Mouse (Mus musculus) yolk sac, embryonic 10.5 days (tissue): ENCODE data around the gene Tsc2.
"Not testable (repeated sequence)": the region's sequence is repeated elsewhere in the genome, so short reads cannot be mapped to it uniquely, and the experiment has no call there.

Experiments
- DNase-seq: peaks from one replicate; pipeline ENCODE4 v3.0.0-alpha.2; 2017; ENCODE audit warnings: low spot score

Tsc2 gene

DNA sequence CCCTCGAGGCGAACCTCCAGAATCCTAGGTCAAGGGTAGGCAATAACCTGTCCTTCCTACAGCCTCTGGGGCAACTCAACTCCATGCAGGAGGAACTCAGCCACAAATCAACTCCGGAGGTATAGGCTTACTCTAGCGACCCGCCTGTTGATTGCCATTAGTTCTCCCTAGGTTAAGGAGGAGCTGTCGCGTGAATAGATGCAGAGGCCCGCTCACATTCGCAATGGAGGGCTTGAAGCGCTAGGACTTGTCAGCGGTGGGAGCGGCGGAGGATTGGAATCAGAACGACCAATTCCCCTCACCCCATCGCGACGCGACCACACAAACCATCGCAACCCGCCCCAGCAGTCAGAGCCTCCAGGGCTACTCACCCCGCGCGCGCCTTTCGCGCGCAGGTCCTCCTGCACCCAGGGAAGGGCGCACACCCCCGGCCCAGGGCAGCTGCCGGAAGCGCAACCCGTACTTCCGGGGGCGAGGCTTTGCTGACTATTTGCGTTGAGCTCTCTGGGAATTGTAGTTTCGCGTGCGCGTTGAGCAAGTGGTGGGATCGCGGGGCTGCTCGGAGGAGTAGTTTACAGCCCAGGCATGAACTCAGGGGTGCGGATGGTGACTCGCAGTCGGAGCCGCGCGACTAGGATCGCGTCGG lies at the start of gene Tsc2, which contains the start of gene Nthl1:
Gene Tsc2, minus strand, starts transcription at position 464 of the 646 bp plus-strand sequence.
Gene Nthl1, plus strand, starts transcription at position 514 of the 646 bp plus-strand sequence.
- peak; percentile 88 for DNase-seq

DNA sequence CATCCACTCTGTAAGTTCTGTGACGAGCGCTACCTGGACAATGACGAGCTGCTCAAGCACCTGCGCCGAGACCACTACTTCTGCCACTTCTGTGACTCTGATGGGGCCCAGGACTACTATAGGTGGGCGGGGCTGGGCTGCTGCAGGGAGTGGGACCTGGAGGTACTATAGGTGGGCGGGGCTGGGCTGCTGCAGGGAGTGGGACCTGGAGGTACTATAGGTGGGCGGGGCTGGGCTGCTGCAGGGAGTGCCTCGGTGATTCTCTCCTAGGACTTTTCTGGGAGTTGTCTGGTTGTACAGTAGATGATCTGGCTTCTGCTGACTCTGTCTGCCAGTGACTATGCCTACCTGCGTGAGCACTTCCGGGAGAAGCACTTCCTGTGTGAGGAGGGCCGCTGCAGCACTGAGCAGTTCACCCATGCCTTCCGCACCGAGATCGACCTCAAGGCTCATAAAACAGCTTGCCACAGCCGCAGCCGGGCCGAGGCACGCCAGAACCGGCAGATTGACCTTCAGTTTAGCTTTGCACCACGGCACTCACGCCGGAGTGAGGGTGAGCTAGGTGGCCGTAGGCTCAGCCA lies 45.2 kb upstream of the Tsc2 start:
- DNase-seq: no peak

DNA sequence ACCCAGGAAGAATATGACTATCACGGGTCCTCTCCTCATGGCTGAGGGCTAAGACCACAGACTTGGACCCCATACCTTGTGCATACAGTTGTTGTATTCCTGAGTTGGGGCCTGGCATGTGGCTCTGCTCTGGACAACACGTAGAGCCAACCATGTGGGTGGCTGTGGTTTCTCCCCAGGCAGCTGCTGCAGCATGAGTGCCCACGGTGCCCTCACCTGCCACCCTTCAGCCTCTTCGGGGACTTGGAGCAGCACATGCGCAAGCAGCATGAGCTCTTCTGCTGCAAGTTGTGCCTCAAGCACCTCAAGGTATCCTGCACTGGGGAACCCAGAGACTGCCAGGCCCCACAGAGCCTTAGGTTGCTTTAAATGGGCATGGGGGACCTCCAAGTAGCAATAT lies 44.4 kb upstream of the Tsc2 start:
- DNase-seq: no peak

DNA sequence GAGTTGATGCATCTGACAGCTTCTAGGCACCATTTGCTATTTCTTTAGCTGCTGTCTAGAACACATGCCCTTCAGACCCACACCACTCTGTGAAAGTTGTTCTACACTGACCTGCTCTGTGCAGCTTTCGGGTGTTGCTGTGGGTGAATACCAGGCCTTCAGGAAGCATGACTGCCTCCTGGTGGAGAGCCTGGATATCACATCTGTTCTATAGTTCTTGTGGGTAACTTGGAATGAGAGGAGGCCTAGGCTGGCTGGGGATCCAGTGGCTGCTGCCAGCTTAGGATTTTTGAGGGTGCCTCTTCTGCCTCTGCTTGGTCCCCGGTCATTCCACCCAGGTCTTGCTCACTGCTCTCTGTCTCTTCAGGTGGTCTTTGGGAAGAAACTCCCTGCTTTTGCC lies 43.8 kb upstream of the Tsc2 start:
- DNase-seq: no peak

DNA sequence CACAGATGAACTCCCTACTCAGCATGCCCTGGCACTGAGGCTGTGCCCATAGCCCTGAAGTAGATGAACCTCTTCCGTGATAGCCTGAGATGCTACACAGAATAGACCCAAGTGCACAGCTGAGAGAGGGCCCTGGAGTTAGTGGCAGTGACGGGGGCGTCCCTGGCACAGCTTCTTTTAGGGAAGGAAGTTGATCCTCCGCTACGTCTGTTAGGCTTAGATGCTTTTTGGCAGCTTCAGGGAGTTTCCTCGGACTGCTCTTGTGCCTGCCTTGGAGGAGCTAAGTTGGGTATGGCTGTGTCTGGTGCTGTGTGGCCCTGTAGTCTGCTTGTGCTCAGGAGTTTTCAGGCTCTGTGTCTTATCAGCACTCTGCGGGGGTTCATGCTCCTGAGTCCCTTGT lies 41.8 kb upstream of the Tsc2 start:
- no peak for DNase-seq

DNA sequence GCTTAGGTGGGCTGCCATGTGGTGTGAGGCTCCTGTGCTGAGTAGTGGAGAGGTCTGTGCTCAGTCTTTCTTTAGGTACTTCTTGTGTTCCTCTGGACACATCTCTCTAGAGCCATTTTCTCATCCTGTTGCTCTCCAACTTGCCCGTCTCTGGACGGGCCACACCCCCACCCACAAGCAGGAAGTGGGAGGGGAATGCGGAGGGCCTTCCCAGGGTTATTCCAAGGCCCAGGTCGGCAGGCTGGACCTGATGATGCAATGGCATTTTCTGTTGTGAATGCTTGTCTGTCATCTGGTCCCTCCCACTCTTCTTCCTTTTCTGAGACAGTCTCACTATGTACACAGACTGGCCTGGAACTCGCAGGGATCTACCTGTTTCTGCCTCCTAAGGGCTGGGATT lies 39.7 kb upstream of the Tsc2 start:
- DNase-seq: peak; percentile 85

DNA sequence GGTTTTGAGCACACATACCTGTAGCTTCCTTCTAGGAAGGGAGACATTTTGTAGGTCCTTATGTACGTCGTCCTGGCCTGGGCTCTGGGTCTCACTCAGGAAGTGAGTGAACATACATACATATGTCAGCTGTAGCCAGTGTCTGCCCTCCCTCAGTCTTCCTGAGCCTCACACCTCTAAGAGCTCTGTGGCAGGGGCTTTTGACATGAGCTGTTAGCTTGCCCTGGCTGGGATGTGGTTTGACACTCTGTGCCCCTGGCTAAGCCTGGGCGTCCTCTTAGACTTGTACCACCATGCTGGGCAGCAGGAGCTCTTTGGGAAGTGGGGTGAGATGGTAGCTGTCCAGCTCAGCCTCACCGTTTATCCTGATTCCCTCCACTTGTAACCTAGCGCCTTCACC lies 38.9 kb upstream of the Tsc2 start:
- no peak for DNase-seq

DNA sequence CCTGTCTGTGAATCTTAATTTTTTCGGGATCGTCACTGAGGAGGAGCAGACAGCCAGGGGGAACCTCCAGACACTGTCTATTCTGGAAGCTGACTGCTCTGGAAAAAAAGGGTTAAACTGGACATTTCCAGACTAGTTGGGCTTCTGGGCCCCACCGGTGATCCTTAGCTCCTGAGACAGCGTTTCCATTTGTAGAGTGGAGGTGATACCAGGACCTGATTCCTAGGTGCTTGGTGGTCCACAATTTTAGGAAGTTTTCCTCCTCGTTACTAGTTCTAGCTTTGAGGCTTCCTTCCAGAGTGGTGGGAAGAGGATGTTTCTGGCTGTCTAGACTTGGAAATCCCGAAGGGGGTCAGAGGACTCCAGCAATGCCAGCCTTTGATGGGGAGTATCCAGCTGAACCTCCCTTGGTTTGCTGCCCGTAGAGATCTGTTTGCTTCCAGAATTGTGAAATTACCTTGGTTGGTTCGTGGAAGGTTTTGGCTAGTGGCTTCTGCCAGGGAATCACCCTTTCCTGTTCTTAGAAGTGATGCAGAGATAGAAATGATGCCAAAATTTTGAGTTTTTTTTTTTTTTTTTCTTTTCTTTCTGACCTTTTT lies 37.9 kb upstream of the Tsc2 start:
- DNase-seq: no peak

DNA sequence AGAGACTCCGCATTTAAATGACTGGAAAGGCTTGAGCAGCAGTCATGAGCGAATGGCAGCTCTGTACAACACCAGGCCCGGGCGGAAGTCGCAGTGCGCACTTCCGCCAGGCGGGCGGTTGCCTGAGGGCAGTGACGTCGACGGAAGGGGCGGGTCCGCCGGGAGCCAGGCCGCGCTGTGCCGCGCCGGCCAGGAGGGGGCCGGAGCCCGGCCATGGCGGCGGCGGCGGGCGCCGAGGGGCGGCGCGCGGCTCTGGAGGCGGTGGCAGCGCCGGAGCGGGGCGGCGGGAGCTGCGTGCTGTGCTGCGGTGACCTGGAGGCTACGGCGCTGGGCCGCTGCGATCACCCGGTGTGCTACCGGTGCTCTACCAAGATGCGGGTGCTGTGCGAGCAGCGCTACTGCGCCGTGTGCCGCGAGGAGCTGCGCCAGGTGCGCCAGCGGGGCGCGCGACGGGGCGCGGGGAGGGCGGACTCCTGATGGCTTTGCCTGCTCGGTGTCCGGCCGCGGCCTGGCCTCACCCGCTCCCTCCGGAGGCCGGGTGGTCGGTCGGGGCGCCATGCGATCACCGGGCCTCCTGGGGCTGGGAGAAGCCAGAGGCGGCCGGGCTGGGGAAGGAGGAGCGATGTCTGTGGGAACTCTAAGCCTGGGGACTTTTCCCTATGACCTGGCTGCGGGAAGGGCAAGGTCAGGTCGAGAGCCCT lies 37.3 kb upstream of the Tsc2 start, which contains the start of gene Zfp598:
Gene Zfp598, plus strand, starts transcription at position 143 of the 701 bp plus-strand sequence.
- peak; percentile 90 for DNase-seq

DNA sequence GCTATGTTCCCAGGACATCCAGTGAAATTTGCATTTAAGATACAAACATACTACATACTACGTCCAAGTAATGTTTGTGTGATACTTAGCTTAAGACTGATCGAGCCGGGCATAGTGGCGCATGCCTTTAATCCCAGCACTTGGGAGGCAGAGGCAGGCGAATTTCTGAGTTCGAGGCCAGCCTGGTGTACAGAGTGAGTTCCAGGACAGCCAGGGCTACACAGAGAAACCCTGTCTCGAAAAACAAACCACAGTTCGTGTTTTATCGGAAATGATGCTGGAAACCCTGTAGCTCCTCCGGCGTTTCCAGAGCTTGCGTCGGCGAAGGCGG lies 36.7 kb upstream of the Tsc2 start:
- DNase-seq: not testable (repeated sequence)

DNA sequence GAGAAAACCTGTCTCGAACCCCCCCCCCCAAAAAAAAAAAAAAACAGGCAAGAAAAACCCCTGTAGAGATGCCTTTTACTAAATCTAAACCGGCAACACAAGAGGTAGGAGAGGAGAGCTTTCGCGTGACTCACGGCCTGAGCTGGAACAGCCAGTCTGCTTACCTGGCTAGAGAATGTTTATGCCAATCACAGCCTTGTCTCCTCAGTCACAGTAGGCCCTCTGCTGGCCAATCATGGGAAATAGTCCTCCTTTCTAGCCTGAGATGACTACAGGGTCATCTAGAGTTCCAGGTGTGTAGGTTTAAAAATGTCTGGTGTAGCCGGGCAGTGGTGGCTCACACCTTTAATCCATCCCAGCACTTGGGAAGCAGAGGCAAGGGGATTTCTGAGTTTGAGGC lies 35.0 kb upstream of the Tsc2 start:
- DNase-seq: peak; percentile 55

DNA sequence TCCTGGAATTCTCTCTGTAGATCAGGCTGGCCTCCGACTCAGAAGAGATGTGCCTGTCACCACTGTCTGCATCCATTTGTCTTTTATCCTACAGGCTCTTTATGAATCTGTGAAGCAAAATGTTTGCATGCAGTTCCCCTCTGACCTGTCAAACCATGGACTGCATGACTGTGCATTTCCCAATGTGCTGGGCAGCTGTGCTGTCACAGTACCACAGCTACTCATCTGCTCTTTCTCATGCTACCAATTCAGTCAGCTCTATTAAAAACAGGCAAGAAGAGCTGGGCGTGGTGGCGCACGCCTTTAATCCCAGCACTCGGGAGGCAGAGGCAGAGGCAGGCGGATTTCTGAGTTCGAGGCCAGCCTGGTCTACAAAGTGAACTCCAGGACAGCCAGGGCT lies 34.6 kb upstream of the Tsc2 start:
- DNase-seq: not testable (repeated sequence)

DNA sequence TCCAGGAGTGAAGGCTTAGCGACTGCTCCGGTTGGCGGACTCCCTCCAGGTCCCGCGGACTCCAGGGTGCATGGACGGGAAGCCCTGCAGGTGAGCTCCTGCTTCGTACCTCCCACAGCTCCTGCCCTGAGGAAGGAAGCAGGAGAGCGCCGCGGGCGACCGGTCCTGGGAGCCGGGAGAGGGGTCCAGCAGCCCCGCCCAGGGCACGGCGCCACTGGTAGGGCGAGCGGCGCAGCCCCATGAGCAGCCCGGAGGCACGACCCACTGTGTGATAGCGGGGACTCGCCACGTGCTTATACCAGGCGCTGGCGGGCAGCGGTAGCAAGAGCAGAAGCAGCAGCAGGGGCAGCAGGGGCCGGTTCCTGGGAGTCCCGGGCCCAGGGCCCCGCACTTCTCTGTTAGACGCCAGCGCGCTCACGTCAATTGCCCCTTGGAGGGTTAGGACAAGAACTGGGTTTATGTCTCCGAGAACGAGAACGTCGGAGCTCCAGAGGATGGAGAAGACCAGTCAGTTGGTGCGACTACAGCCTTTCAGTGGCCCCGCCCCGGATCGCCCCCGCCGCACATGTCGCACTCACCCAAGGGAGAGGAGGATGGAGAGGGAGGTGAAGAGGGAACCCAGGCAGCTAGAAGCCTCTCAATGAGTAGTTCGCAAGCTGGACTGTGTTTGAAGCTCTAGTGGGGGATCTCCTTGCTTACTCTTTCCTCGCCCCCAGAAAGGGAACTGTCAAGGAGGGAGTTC lies 25.8 kb upstream of the Tsc2 start, which contains the start of gene Npw:
Gene Npw, minus strand, starts transcription at position 441 of the 742 bp plus-strand sequence.
- no peak for DNase-seq

DNA sequence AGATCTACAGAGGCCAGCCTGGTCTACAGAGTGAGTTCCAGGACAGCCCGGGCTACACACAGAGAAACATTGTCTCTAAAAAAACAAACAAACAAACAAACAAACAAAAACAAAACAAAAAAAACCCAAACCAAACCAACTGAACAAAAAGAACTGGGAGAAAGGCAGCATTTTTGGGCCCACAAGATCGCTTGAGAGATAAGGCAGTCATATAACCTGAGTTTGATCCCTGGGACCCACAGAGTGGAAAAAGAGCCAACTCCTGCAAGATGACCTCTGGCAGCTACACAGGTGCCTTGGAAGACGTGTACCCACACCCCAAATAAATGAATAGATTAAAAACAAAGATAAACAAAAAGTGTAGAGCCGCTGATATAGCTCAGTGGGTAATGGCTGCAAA lies 22.5 kb upstream of the Tsc2 start:
- DNase-seq: no peak

DNA sequence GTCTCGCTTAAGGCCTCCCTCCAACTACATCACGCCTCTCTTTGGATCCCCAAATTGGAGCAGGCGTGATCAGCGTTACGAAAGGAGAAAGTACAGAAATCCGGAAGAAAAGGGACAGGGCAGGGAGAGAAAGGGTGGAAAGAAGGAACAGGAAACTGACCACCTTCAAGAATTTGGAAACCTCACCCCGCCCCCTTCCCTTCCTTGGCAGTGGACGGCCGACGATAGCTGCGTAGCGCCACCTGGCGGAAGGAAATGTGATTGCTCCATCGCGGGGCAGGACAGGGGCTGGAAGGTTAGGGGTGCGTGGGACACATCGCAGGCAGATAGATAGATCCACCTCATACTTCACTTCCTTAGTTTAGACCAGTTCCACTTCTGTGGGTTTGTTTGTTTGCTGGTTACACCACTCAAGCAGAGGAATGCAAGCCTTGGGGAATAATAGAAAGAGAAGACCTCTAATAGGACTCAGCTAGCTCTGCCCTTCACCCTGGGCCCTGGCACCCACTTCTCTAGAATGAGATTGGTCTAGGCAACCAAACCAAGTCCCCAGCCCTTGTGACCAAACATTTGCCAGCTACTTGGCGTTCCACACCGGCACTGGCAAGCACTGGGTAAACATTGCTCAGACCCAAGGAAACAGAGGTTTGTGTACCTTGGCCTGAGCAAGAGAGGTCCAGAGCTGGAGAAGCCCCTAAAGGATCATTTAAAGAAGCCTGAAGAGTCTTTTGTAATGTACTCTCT lies 21.7 kb upstream of the Tsc2 start:
- peak; percentile 75 for DNase-seq

DNA sequence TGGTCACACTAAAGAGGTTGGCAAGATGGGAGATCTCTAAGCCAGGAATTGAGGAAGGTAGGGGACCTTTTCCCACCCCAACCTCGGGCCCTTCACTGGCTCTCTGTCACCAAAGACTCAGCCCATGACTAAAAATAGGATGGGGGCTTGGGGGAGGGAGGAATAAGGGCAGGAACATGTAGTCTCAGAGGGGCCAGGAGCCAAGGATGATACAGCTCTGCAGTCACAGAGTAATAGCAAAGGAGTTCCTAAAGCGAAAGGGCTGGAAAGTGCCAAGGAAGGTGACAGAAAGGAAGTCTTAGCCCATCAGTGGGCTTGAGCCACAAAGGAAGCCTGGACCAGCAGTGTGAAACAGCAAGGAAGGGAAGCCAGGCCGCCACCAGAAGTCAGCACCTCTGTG lies 19.4 kb upstream of the Tsc2 start:
- DNase-seq: no peak

DNA sequence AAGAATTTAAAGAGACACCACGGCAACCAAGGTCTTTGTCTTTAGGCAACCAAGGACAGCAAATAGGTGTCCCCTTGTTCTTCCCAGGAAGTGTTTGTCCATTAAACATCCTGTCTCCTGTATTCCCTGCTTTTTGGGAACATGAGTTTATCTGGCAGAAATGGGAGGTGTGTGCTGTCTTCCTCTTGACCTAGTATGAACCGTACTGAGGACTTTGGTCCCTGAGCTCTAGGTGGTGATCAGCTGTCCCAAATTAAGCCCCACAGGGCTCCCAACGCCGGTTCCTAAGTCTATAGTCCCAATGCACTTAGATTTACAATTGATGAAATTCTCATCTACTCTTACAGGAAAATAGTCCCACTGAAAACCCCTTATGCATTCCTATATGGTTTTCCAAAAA lies 18.3 kb upstream of the Tsc2 start:
- no peak for DNase-seq

DNA sequence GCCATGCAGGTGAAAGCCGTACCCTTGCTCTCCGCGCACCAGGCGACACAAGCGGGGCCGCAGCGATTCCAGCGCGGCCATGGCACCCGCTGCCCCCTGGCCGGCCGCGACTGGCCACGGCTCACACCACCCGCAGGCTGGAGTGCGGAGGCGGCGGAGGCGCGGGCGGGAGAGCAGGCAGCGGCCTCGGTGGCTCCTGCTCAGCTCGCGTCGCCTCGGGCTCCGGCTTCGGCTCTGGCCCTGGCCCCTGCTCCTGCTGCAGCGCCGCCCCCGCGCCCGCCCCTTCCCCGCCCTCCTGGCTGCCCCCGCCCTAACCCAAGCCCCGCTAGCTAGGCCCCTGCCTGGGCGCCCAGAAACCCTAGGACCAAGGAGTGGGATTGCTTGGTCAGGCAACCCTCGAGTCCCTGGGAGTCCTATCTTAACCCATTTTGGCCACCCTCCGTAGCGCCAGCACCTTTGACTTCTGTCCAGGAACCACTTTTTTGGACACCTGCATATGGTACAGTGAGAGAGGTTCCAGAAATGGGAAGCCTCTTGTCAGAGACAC lies 17.7 kb upstream of the Tsc2 start, which contains the start of gene Slc9a3r2:
Gene Slc9a3r2, minus strand, starts transcription at position 258 of the 547 bp plus-strand sequence.
- DNase-seq: peak; percentile 83

DNA sequence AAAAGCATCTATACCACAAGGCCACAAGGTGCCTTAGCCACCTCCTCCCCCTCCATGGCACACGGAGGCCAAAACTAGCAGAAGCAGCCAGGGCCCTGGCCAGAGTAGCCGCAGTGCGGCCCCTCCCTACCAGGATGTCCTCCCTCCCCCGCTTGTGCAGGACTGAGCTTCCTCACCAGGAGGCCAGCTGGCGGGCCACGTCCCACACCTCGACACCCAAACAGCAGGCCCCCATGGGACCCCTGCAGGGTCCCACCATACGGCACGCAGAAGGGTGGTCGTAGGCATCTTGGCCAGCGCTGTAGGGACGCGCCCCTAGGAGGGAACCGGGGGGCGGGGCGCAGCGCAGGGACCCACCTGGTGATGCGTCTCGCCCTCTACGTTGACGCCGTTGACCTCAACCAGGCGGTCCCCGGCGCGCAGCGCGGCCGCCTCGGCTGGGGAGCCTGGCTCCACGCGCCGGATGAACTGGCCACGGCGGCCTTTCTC lies 17.2 kb upstream of the Tsc2 start:
- peak; percentile 47 for DNase-seq

DNA sequence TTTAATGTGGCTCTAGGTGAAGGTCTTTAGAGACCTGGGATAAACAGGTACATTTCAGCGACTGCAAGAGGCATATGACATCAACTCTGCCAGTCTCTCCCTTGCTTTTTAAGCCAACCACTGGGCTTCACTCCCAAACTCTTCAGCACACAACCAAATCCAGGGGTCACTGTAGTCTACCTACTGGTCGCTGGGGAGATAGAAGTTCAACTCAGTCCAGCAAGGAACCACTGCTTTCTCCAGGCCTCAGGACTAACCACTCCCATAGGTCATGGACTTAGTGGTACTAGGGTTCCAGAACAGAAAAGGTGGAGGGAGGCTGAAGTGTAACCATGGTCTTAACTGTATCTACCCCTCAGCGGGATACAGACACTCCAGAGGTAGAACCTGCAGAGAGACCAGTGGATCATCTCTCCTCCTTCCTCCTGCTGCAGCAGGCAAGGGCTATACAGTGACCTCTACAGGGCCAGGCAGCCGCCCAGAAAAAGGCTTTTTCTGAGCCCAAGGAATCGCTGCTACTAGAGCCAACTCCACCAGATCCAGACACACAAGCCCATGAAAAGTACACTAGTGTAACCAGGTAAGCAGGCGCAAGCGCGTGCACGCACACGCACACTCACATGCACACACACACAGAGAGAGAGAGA lies 16.4 kb upstream of the Tsc2 start:
- DNase-seq: no peak
